Mouse (Mus musculus) heart, embryonic 13.5 days (tissue): ENCODE results near the gene Hexim2. TPM values are rescaled to one million over a fixed set of nuclear protein-coding genes. Genes with fewer than 3 reads are reported as not detected.

Experiments used
- ATAC-seq: fragments of 200-750 bp; cut with Nextera tagmentation; 2 replicates; pipeline ENCODE4 v1.8.0; 2017; ENCODE audit warnings: moderate TSS enrichment; ENCODE audit not compliant: insufficient number of reproducible peaks, low FRiP score, low TSS enrichment; ENCODE audit errors: extremely low read depth
- H3K27ac ChIP-seq: fragments of 300-500 bp; sonication (generic); replicated peaks from 2 replicates; pipeline ENCODE4 v1.5.1; 2015; ENCODE audit warnings: moderate library complexity, mild to moderate bottlenecking, inconsistent platforms
- H3K27me3 ChIP-seq: fragments of 300-500 bp; sonication (generic); replicated peaks from 2 replicates; pipeline ENCODE4 v1.6.1; 2015; ENCODE audit warnings: mild to moderate bottlenecking, inconsistent platforms
- H3K36me3 ChIP-seq: fragments of 300-500 bp; sonication (generic); 2 replicates; pipeline ENCODE4 v1.6.1; 2015; ENCODE audit warnings: mild to moderate bottlenecking, inconsistent platforms
- H3K4me1 ChIP-seq: fragments of 300-500 bp; sonication (generic); 2 replicates; pipeline ENCODE4 v1.6.1; 2015; ENCODE audit warnings: inconsistent platforms
- H3K4me2 ChIP-seq: fragments of 300-500 bp; sonication (generic); 2 replicates; pipeline ENCODE4 v1.6.1; 2015; ENCODE audit warnings: inconsistent platforms, mild to moderate bottlenecking, moderate library complexity
- H3K4me3 ChIP-seq: fragments of 300-500 bp; sonication (generic); 2 replicates; pipeline ENCODE4 v1.5.1; 2015; ENCODE audit warnings: moderate library complexity, mild to moderate bottlenecking, inconsistent platforms
- H3K9ac ChIP-seq: fragments of 300-500 bp; sonication (generic); 2 replicates; pipeline ENCODE4 v1.6.1; 2015; ENCODE audit warnings: inconsistent platforms, mild to moderate bottlenecking, moderate library complexity
- H3K9me3 ChIP-seq: fragments of 300-500 bp; sonication (generic); 2 replicates; pipeline ENCODE4 v1.6.1; 2016; ENCODE audit warnings: inconsistent platforms
- WGBS: fragments of 180-500 bp; shearing (Covaris S2); methylation state at CpG from one replicate; pipeline ENCODE4 v1.1.7; 2015; ENCODE audit warnings: mixed read lengths; 5-methylcytosine and 5-hydroxymethylcytosine counted together
- polyA plus RNA-seq: library from polyadenylated mRNA; unstranded; fragments of >200 nt; fragmentation: Nextera tagmentation; extraction: Ambion mirVana; gene quantifications from 2 replicates; pipeline ENCODE4 v1.2.1, GENCODE M21; 2015

Gene Hexim2
- polyA plus RNA-seq, 1 experiment from 2014 or later, result 5.7 TPM

GRCm38 (mm10) chr11:103168690-103169390, 36.6 kb downstream of the Hexim2 start:
- H3K4me3 ChIP-seq, result no peak overlapping the region
- H3K27ac ChIP-seq, result no peak overlapping the region
- ATAC-seq, result no peak
- H3K4me2 ChIP-seq, result no peak overlapping the region
- WGBS, result 25% methylated on average over 9 of the region's 9 CpGs
- H3K9ac ChIP-seq, result no peak overlapping the region
- H3K27me3 ChIP-seq, result peaks cover 71% of the 10 kb centered on the region
- H3K9me3 ChIP-seq, result no peaks in the 10 kb centered on the region
- H3K4me1 ChIP-seq, result peaks cover 25% of the 10 kb centered on the region
- H3K36me3 ChIP-seq, result no peaks in the 10 kb centered on the region

GRCm38 (mm10) chr11:103169664-103170063, 37.4 kb downstream of the Hexim2 start:
- Histone ChIP-seq H3K36me3 (no peaks in the 10 kb centered on the region), H3K4me3 (no peak overlapping the region), H3K27me3 (peaks cover 72% of the 10 kb centered on the region), H3K9me3 (no peaks in the 10 kb centered on the region), H3K4me1 (peaks cover 23% of the 10 kb centered on the region), H3K9ac (no peak overlapping the region), H3K4me2 (no peak overlapping the region), H3K27ac (no peak overlapping the region)
- WGBS, result 77% methylated on average over 5 of the region's 5 CpGs
- no peak for ATAC-seq

GRCm38 (mm10) chr11:103170111-103170493, 37.9 kb downstream of the Hexim2 start:
- Histone ChIP-seq H3K9me3 (no peaks in the 10 kb centered on the region), H3K27me3 (peaks cover 72% of the 10 kb centered on the region), H3K4me3 (peak overlapping the region; percentile 68), H3K27ac (no peak overlapping the region), H3K4me1 (peaks cover 27% of the 10 kb centered on the region), H3K36me3 (no peaks in the 10 kb centered on the region), H3K4me2 (peak overlapping the region; percentile 96), H3K9ac (peak overlapping the region; percentile 83)
- no peak for ATAC-seq
- WGBS, result 44% methylated on average over 3 of the region's 3 CpGs

- Histone ChIP-seq H3K36me3 (no peaks in the 10 kb centered on the region), H3K27ac (0 out of 2 replicates have a peak within 1 kb of the TSS, but pooled peaks have one; percentile 12), H3K9me3 (no peaks in the 10 kb centered on the region), H3K4me3 (peak within 1 kb of the TSS; percentile 68), H3K4me2 (peak within 1 kb of the TSS; percentile 96), H3K9ac (peak within 1 kb of the TSS; percentile 83), H3K4me1 (peaks cover 29% of the 10 kb centered on the region), H3K27me3 (peaks cover 72% of the 10 kb centered on the region)
- ATAC-seq, result no peak
- WGBS, result 2% methylated on average over 64 of the region's 84 CpGs
Observed at GRCm38 (mm10) chr11:103170494-103171285, 38.5 kb downstream of the Hexim2 start, which contains the start of gene Fmnl1. Fmnl1 (plus strand) TSS chr11:103171107.

- H3K9ac ChIP-seq, result peak overlapping the region; percentile 83
- H3K4me1 ChIP-seq, result peaks cover 35% of the 10 kb centered on the region
- H3K4me3 ChIP-seq, result peak overlapping the region; percentile 68
- H3K27ac ChIP-seq, result no peak overlapping the region
- no peak for ATAC-seq
- H3K9me3 ChIP-seq, result no peaks in the 10 kb centered on the region
- peaks cover 67% of the 10 kb centered on the region for H3K27me3 ChIP-seq
- no peaks in the 10 kb centered on the region for H3K36me3 ChIP-seq
- WGBS, result 3% methylated on average over 23 of the region's 23 CpGs
- peak overlapping the region; percentile 96 for H3K4me2 ChIP-seq
Observed at GRCm38 (mm10) chr11:103171286-103171620, 39.0 kb downstream of the Hexim2 start.

GRCm38 (mm10) chr11:103171703-103172391, 39.6 kb downstream of the Hexim2 start:
- Histone ChIP-seq H3K9me3 (no peaks in the 10 kb centered on the region), H3K9ac (peak overlapping the region; percentile 83; the same call in 1 of the 2 replicates), H3K36me3 (no peaks in the 10 kb centered on the region), H3K4me2 (peak overlapping the region; percentile 96), H3K4me1 (peaks cover 39% of the 10 kb centered on the region), H3K4me3 (peak overlapping the region; percentile 68), H3K27ac (0 out of 2 replicates have a peak overlapping the region, but pooled peaks have one; percentile 12), H3K27me3 (peaks cover 63% of the 10 kb centered on the region)
- no peak for ATAC-seq
- WGBS, result 38% methylated on average over 9 of the region's 9 CpGs

GRCm38 (mm10) chr11:103172392-103173040, 40.3 kb downstream of the Hexim2 start:
- Histone ChIP-seq H3K4me3 (0 out of 2 replicates have a peak overlapping the region, but pooled peaks have one; percentile 68), H3K9me3 (no peaks in the 10 kb centered on the region), H3K4me2 (peak overlapping the region; percentile 96; the same call in 1 of the 2 replicates), H3K27me3 (peaks cover 60% of the 10 kb centered on the region), H3K4me1 (peaks cover 46% of the 10 kb centered on the region), H3K9ac (no peak overlapping the region), H3K27ac (no peak overlapping the region), H3K36me3 (no peaks in the 10 kb centered on the region)
- 41% methylated on average over 6 of the region's 6 CpGs for WGBS
- no peak for ATAC-seq

- Histone ChIP-seq H3K4me2 (no peak overlapping the region), H3K4me3 (no peak overlapping the region), H3K9me3 (no peaks in the 10 kb centered on the region), H3K36me3 (no peaks in the 10 kb centered on the region), H3K4me1 (peaks cover 53% of the 10 kb centered on the region), H3K9ac (no peak overlapping the region), H3K27ac (no peak overlapping the region), H3K27me3 (peaks cover 56% of the 10 kb centered on the region)
- ATAC-seq, result no peak
- WGBS, result 79% methylated on average over 7 of the region's 7 CpGs
Observed at GRCm38 (mm10) chr11:103173041-103173770, 41.0 kb downstream of the Hexim2 start.

- Histone ChIP-seq H3K9me3 (no peaks in the 10 kb centered on the region), H3K4me2 (no peak overlapping the region), H3K4me1 (peaks cover 55% of the 10 kb centered on the region), H3K4me3 (no peak overlapping the region), H3K27ac (no peak overlapping the region), H3K36me3 (no peaks in the 10 kb centered on the region), H3K27me3 (peaks cover 51% of the 10 kb centered on the region), H3K9ac (no peak overlapping the region)
- ATAC-seq, result no peak
- WGBS, result 83% methylated on average over 11 of the region's 11 CpGs
Observed at GRCm38 (mm10) chr11:103173771-103174344, 41.6 kb downstream of the Hexim2 start.

- no peak overlapping the region for H3K9ac ChIP-seq
- no peak overlapping the region for H3K4me3 ChIP-seq
- 74% methylated on average over 5 of the region's 5 CpGs for WGBS
- ATAC-seq, result no peak
- H3K36me3 ChIP-seq, result no peaks in the 10 kb centered on the region
- peaks cover 46% of the 10 kb centered on the region for H3K27me3 ChIP-seq
- H3K27ac ChIP-seq, result no peak overlapping the region
- H3K4me1 ChIP-seq, result peaks cover 55% of the 10 kb centered on the region
- H3K4me2 ChIP-seq, result no peak overlapping the region
- H3K9me3 ChIP-seq, result no peaks in the 10 kb centered on the region
Observed at GRCm38 (mm10) chr11:103174411-103174832, 42.2 kb downstream of the Hexim2 start.
